Mouse (Mus musculus) thymus, postnatal 25 days (tissue): ENCODE results near the gene Ttc16.

ENCODE experiments used
- DNase-seq: peaks from one replicate; pipeline ENCODE4 v3.0.0; 2022

The Ttc16 gene

DNA sequence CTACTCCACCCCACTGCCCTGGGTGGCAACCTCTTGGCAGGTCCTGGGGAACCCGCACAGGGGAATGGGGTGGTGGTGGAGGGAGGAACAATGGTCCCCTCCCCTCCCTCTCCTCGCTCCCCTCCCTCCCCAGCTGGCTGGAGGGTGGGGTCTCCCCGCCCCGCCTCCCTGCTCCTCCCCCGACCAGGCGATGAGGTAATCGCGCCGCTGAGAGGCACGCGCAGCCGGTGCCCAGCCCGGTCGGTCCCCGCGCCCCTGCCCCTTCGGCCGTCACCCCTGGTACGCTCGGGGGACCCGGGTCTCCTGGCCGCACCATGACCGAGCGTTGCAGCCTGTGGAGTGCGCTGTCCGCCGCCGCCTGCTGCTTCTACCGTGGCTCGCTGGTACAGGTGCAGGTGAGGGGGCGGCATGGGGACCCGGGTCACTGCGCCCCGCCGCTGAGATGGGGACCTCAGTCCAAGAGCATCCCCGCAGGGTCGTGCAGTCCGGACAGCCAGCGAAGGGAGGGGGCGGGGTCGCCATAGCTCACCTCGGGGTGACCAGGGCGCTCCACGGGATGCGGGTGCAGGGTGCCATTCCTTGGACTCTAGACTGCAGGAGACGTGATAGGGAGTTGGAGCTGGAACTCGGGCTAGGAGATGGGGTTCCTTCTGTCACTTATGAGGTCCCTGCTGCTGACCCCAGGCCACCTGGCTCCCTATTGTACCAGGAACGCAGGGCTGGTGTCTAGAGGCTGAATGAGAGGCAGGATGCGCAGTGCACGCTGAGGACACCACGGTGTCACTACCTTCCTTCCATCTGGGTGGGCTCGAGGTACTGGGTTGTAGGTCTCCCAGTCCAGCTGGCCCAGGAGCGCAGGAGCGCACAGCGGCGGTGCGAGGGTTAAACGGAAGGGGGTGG is 33.9 kb downstream of the Ttc16 start:
- no peak for DNase-seq

DNA sequence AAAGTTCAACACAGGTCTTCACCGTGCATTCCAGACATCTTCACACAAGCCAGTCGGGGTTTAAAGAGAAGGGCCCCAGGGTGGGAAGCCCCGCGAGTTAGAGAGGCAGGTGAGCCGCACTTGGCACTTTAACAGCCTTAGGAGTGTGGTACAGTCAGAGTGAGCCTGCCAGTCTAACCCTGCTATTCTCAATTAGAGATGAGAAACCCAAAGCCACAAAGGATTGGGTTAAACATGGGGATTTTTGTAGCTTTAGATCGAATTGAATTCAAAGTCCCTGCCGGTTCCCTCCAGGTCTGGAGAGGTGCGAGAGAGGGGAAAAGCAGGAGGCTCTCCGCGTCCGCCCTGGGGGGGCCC is 34.5 kb downstream of the Ttc16 start, which contains the start of gene 6330409D20Rik:
TSS of gene 6330409D20Rik (minus strand) at position 101 of the 357 bp plus-strand sequence.
- no peak for DNase-seq

DNA sequence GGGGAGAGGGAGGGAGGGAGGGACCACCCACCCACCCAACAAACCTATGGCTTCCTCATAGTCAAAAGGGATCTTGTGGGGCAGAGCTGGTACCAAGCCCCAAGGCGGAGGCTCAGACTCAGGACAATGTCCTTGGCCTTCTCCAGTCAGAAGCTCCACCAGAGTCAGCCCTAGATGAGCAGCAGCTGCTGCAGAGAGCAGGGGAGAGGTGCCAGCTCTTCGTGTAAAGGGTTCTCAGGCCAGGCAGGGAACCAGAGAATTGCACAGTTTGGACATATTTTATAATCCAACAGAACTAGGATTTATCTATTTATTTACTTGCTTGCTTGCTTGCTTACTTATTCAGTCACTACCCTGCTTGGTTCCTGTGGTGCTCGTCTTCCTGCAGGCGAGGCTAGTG is 36.1 kb downstream of the Ttc16 start:
- DNase-seq, result no peak

DNA sequence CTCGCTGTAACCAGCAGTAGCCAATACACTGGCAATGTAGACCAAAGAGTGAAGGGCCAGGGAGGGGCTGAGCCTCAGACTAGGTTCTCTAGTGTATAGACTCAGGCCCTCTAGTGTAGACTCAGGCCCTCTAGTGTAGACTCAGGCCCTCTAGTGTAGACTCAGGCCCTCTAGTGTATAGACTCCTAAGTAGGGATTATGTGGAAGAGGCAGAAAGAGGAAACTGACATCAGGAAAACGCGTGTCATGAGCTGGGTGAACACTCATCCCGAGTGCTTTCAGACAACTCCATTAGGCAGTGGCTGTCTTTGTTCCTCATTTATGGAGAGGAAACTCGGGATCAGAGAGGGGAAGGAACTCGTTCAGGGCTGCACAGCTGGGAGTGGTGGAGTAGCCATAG is 38.4 kb downstream of the Ttc16 start:
- DNase-seq, result no peak

DNA sequence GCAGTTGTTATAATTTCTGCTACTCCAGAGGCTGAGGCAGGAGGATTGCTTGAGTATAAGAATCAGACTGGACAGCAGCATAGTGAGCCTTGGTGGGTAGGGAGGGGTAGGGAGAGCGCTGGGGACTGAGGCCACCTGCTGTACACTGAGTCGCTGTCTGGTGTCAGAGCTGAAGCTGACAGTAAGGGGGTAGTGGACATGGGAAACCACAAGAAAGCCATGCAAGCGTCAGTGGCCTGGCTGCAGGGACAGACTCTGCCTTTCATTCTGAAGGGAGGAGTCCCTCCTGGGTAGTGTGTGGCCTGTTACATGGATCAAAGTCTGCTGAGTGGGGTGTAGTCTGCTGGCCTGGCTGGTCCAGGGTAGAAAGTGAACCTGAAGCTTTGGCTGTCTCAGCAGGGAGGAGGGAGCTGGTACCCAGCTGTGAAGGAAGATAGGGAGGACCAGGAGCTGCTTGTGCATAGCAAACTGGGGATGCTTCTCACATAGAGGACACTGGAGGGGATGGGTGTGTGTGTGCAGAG is 39.1 kb downstream of the Ttc16 start:
- no peak for DNase-seq

DNA sequence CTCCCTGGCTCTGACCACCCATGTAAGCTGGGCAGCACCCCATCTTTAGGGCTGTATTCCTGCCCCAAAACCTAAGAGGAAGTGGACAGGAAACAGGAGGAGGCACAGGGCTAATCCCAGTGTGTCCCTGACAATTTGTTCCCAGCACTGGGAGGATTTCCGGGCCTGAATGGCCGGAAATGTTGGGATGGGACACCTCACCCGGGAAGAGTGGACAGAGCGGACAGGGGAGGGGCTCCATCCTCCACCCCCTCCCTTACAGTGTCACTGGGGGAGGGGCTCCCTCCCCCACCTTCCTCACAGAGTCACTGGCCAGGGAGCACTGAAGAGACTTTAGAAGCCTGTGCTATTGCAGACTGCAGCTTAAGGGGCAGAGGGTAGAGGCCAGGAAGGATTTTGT is 40.5 kb downstream of the Ttc16 start:
- no peak for DNase-seq

DNA sequence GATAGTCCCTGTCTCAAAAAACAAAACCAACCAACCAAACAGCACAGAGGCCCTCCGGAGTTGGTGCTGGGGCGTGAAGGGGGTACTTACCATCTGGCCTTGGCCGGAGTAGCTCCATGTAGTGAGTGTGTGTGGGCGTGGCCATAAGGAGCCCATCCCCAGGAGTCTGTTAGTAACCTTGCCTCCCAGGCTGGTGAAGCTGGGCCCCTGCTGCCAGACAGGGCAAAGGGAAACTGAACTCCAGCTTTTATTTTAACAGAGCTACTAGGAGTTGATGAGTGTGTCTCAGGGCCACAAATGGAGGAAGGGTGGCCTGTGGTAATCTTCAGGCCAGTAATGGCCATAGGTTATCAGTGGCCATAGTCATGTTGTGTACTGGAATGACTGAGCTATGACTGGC is 41.0 kb downstream of the Ttc16 start:
- DNase-seq, result no peak

DNA sequence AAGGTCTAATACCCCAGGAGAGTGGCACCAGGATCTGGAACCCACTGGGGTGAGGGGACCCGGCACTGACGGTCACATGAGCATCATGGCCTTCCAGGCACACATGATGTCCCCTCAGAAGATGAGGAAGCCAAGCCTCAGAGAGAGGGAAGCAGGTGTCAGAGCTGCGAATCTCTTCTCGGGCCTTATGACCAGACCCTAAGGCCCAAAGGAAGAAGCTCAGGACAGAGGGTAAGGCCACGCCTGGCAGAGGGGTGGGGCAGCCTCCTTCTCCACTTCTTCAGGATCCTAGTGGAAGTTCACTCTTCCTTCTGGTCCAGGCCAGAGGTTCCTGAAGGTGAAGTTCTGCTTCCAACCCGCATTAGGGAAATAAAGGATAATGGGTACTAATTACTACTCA is 42.7 kb downstream of the Ttc16 start:
- DNase-seq, result no peak

DNA sequence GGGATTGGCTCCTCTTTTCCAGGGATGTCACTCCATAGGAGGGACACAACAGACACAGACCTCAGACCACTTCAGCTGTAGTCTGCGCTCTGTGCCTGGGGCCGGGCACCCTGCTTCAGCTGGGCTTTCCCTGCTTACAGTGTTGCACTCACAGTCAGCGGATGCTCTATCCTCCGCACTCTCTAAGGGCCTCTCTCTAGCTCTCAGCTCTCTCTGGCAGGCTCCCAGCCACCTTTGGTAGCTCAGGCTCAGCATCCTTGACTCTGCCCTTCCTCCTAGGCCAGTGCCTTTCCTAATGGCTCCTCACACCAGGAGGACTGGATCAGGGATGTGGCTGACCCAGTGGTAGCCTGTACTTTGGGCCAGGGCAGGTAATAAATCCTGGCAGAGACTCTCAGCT is 43.5 kb downstream of the Ttc16 start:
- no peak for DNase-seq

DNA sequence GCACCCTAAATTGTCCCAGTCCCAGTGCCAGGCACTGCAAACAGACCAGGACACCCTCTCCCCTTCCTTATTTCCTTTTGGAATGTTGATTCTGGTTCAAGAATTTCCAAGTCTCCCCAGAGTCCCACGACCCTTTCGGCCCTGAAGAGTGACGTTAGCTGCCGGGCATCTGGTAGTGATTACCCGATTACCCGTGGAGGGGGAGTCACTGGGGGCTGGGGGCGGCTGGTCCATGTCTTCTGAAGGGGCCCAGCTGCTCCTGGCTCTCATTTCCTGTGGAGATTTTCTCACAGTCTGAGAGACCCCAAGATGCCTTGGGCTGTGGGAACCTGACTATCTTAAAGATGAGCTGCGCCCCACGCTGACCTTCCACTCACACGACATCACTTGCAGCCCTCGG is 44.6 kb downstream of the Ttc16 start:
- DNase-seq, result no peak

DNA sequence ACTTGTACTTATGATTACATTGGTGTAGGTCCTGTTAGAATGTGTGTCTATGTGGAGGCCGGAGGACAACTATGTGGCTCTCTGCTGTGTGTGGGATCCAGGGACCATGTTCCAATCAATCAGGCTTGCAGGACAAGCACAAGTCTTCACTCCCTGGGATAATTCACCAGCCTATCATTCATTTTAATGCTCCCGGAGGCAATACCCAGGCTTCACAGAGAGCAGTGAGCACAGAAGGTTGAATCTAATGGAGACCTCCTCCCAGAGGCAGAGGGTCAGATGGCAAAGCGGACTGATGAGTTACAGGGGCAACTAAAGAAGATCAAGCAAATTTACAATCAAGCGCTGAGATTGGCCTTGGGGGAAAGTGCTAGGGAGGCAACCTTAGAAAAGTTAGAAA is 45.9 kb downstream of the Ttc16 start:
- no peak for DNase-seq

DNA sequence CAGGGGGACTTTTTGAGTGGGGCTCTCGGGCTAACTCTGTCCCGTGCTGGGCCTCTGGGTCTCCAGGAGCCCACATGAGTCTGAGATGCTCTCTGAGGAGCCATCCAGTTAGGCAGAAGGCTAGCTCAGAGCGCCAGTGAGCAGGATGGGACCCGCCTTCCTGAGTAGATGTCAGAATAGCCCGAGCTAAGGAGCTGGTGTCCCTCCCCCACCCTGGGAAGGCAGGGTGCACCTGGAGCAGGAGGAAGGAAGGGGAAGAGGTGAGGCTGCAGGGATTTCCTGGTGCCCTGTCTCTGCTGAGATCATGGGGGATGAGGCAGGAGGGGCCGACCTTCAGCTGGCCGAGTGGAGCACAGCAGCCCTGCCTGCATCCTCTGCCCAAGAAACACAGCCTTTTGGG is 47.0 kb downstream of the Ttc16 start:
- DNase-seq, result no peak

DNA sequence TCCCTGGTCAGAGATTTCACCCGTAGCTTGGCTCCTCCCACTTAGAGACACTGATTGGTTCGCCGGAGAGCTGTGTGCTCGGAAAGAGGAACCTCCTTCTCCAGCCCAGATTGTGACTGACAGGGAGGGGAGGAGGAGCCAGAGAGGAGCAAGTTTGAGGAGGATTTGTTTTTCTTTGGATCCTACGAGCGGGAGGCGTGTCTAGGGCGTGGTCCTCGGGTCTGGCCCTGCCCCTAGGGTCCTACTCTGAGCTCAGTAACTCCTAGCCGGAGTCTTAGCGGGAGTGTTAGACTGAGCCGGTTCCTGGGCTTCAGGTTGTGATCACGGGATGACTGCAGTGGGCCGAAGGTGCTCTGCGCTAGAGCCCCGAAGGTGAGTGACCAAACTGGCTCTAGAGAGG is 48.0 kb downstream of the Ttc16 start:
- DNase-seq, result peak; percentile 76

DNA sequence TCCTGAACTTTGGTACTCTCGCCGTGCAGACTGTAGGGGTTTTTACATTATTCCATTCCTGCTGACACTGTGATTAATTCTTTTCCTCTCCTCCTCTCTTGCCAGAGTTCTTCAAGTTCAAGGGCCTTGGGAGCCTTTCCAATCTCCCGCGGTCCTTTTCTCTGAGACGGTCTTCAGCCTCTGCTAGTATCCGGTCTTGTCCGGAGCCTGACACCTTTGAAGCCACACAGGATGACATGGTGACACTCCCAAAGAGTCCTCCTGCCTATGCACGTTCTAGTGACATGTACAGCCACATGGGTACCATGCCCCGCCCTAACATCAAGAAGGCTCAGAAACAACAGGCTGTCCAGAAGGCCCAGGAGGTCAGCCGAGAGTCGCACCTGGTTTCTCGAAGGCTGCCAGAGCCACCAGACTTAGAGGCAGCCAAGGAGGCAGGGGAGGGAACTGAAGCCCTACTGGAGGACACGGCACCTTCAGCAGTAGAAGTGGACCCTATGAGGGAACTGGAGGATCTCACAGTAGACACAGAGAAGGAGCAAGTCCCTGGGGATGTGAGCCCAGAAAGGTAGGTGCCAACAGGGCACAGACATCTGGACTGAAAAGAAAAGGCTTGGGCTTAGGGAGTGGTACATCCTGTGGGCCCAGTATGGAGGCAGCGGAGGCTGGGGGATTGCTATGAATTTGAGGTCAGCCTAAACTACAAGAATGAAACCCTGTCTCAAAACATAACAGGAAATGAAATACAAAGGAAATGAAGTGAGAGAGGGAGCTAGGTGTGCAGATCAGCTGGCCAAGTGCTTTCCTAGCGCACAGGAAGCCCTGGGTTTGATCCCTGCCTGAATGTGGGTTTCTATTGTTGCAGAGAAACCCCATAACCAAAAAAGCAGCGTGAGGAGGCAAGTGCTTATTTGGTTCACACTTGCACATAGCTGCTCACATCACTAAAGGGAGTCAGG is 50.3 kb downstream of the Ttc16 start:
- peak; percentile 67 for DNase-seq

DNA sequence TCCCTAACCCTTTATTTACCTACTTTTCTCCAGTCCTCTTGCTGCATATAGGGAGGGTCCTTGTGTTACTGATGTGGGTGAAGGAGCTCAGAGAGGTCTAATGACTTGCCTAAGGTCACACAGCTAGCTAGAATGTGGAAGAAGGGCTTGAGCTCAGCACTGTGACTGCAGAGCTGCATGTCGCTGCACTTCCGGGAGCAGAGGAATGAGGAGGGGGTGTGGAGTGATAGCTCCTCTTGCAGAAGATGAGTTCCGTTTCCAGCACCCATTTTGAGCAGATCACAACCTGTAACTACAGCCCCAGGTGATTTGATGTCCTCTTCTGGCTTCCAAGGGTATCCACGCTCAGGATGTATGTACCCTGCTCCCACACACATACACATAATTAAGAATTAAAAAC is 51.3 kb downstream of the Ttc16 start:
- no peak for DNase-seq

DNA sequence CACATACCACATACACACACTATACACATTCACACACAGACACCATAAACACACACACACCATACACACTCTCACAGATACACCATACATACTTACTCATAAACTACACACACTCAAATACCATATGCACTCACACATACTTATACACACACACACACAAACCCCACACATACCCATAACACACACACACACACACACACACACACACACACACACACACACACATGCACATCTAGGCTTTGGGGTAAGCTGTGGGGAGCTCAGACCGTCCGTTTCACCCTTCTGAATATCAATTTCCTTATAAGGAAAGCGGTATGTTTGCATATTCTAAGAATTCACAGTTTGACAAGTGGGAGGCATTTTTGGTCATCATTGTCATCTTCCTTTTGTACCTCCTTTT is 52.9 kb downstream of the Ttc16 start:
- DNase-seq, result no peak

DNA sequence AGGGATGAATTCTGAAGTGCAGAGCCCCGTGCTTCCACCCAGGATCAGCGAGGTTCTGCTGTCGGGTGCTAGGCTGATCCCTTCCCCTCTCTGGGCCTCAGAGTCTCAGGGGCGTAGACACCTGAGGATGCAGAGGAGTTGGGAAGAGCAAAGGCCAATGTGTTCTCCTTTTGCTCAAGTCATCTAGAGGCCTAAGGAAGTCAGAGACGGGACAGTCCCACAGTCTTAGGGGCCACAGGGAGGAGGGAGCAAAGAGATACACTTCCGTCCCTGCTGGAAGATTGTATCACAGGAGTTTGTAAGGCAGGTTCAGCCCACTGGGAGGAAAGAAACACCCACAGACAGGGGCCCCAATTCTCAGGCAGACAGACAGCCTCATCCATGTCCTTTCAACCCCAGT is 53.4 kb downstream of the Ttc16 start:
- DNase-seq, result peak; percentile 52

DNA sequence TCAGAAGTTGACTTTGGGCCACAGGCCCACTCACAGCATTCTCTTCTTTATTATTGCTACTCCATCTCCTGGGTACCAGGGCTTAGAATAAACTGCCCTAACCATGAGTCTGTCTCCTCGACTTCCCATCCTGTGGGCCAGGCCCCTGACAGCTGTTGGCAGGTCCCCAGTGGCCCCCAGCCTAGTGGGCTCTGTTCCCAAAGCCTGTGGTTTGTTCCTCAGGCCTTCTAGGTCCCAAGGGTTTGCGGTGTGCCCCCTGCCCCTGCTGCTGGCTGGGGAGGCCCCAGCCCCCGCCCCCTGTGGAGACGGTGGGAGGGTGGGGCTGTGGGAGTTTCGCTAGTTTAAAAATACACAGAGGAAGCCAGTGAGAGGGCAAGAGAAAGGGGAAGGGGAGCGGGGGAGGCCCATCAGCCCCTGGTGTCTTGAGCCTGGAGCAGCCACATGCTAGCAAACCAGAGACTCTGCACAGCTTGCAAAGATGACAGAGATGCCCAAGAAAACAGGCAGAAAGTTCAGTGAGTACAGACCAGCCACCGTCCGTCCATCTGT is 54.7 kb downstream of the Ttc16 start, which contains the start of gene Sh2d3c:
TSS of gene Sh2d3c (plus strand) at position 375 of the 549 bp plus-strand sequence.
- DNase-seq, result peak; percentile 78

DNA sequence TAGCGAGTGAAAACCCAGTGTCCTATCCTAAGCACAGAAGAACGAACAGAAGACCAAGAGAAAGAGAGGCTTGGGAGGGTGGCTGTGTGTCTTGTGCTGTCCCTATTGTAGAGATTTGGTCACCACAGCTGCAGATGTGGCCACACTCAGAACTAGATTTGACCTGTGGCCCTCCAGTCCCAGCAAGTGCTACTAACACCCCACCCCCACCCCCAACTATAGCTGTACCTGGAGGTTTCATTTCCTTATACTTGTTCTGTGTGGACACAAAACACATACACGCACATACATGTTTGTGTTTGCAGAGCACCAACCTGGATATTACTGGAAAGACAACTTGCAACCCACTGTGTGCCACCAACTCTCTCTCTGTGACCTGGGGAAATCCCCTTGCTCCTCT is 55.4 kb downstream of the Ttc16 start:
- no peak for DNase-seq

DNA sequence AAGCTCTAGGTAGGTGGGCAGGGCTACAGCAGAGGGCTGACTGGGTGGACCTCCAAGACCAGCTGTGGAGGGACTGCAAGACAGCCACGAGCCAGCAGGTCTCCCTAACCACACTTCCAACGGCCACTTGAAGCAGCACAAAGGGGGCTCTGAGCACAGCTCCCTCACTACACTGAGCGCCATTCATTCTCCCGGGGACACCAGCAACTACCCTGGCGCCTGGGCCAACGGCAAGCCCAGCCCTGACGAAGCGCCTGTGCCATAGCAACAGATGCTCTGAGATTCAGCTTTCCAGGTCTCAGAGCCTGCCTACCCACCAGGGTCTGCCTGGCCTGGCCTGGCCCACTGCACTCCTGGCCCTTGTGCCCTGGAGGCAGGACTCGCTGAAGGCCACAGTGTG is 56.7 kb downstream of the Ttc16 start:
- DNase-seq, result no peak

DNA sequence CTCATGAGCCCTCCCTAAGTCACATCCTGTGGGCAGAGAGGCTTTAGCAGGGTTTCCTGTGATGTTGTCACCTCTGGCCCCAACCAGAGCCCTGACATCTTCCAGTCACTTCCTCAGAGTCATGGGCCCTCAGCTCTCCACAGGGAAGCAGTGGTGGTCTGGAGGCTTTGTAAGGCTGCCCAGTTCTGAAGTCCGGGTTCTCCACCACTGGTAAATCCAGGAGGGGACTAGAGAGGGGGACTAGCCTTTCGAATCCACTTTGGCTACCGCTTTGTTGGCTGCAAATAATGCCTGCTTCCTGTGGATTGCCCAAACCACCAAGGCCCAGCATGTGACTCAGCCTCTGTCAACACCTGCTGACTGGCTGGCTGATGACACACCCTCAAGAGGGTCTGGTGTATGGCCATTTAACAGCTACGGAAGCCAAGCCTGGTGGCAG is 60.4 kb downstream of the Ttc16 start:
- peak; percentile 35 for DNase-seq

DNA sequence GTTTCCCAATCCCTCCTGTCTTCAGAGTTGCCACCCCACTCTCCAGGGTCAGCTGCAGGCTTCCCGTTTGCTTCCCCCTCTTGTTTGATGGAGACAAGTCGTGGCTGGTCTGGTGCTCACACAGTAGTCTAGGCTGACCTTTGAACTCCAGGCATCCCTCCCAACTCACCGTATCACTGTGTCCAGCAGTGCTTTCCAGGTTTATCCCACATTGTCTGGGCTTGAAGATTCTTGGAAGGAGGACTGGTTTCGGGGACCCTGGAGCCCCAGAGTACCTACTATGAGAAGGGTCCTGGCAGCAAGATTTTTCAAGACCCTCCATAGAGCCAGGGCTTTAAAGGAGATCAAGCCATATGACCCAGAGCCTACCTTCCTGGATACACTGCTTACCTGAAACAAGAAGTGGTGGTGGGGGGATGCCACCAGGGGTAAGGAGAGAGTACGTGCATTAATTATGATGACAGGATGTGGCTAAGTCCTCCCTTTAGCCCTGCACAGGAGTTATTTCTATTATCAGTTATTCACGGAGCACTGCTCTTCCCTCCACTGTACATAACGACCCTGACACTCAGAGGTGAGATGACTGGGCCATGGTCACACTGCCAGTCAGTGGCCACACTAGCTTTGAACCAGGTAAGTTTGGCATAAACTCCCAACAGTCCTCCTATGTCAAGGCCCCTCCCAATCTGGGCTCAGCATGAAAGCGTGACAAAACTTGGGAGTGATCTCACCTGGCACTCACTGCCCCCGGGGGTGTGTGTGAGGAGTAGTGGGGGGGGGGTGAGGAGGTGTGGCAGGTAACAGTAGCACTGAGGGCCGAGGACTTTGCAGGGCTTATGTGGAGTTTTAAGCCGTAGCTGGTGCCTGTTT is 61.1 kb downstream of the Ttc16 start:
- DNase-seq, result no peak
